Mouse (Mus musculus) left cerebral cortex, postnatal 14 days (tissue): ENCODE results near the gene Large1. TPM values are rescaled to one million over a fixed set of nuclear protein-coding genes. Genes with fewer than 3 reads are reported as not detected.
"Not testable (repeated sequence)": the region's sequence is repeated elsewhere in the genome, so short reads cannot be mapped to it uniquely, and the experiment has no call there.

Experiments used
- DNase-seq, 2 experiments: peaks; one replicate each; pipeline ENCODE4 v3.0.0; 2021 to 2022; ENCODE audit warnings: low spot score in 2 of 2, mixed read lengths in 1 of 2
- intact Hi-C: fragments of 180-260 bp; cut with DNase I; formaldehyde crosslinking; loops from one replicate; pipeline ENCODE4 v1.15.1; 2025
- total RNA-seq, 2 experiments: library from RNA; stranded (reverse); gene quantifications; 2 replicates each; pipeline ENCODE4 v1.2.3; 2021

The Large1 gene
- total RNA-seq, 2 experiments from 2014 or later = 157 to 166 TPM

DNA sequence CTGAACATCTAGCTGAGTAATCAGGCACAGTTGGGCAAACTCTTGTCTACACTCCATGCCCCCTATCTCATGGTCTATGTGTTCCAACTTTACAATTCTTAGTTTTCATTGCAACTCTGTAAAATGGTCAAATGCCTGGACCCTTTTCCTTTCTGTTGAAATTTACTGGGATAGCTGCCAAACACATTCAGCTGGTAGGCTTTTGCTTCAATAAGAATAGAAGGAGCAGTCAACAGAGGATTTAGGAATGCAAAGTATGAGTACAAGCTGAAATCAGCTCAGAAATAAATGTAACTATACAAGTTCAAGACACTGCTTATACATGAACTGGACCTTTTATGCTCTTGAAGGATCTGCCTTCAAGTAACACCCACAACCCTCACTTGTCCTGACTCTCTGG lies 146.5 kb downstream of the Large1 start:
- intact Hi-C loops = no loop called here
- no peak for DNase-seq

DNA sequence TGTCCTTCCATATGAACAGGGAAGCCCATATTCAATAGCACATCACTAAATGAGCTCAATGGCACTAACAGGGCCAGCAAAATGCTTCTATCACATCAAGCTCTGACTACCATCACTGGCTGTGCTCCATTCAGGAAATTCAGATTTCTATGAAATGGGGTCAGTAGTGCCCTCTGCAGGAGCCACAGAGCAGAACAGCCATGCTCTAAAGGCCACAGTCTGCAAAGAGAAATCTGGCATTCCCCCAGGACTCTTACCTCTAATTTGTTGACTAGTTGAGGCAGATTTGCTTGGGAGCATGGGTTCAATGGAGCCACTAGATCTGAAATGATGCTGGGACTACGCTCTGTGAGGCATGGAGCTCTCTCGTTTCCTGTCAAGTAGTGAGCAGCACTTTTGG lies 151.5 kb downstream of the Large1 start:
- DNase-seq = peak in 1 of 2 experiments; percentile 8
- intact Hi-C loops = no loop called here

DNA sequence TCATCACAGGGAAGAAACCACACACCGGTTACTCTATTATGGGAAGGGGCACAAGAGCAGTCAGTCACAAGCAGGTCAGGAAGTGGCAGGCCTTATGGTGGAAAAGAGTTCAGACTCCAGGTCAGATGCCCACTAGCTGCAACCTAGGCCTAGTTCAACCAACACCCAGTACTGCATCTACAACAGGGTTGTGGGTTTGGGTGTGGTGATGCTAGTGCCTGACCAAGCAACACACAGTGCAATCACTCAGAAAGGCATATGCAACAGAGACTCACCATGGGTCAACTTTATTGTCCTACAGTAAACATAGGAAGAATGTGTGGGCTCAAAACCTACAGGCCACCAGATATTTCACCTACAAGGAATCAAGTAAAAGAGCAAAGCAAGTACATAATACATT lies 155.6 kb downstream of the Large1 start:
- intact Hi-C loops = no loop called here
- DNase-seq = no peak

DNA sequence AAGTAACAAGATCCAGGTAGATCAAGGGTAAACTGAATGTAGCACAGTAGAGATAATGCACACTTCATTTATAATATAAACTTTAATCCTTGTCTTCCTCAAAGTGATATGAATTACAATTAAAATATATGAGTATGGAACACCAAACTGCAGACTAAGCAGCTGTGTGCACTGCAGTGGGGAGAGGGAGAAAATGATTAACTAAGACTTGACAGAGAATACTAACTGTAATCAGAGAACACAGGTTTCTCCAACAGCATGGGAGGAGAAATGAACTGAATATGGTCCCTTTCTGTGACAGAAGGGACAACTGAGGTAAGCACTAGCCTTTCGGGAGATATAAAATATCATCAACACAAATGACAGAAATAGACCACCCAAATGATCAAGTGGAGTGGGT lies 164.7 kb downstream of the Large1 start:
- intact Hi-C loops = no loop called here
- DNase-seq = no peak

DNA sequence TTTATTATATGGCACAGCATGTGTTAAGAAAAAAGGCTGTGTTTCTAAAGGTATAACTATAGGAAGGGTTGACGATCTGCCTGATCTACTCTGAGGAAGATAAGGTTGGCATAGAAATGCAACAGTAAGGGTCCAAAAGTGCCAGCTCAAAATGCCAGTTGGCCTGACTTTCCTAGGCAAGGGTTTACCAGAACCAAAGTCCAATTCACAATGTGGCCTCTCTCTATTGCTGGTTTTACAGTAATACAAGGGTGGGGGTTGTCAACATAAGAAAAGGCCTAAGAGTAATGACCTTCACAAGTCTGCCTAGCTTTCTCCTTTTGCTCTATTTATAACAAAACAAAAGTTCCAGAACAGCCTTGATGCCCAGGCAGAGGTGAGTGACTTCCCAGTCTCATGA lies 166.0 kb downstream of the Large1 start:
- intact Hi-C loops = no loop called here
- DNase-seq = no peak

DNA sequence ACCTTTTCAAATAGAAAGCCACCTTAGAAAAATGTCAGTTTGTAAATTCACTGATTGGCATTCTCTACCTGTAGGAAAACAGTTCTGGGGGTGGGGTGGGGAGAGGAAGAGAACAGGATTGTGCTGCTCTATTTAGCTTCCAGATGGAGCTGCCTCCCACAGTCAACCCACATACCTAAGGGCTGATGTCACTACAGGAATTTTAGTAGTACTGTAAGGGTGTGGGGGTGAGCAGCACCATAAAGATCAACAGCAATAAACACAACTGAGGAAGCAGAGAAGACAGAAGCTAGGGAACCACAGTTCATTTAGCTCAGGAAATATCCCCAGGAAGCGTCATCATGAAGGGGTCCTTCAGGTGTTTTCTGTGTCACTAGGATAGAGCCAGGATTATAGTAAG lies 174.9 kb downstream of the Large1 start:
- intact Hi-C loops = no loop called here
- peak in 1 of 2 experiments; percentile 23 for DNase-seq

DNA sequence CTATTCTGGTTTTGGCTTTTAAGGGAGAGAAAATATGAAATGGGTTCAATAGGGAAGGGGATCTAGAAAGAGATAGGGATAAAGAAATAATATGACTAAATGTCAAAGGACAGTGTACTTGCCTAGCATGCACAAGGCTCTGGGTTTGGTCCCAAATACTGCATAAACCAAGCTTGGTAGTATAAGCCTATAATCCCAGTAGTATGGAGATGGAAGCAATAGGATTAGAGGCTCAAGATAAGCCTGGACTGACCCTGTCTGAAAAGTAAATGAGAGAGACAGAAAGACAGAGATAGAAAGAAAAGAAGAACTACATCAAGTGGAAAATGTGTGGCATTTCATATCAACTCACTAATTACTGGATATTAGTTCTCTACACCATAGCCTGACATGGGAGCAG lies 180.7 kb downstream of the Large1 start:
- intact Hi-C loops = no loop called here
- no peak for DNase-seq

DNA sequence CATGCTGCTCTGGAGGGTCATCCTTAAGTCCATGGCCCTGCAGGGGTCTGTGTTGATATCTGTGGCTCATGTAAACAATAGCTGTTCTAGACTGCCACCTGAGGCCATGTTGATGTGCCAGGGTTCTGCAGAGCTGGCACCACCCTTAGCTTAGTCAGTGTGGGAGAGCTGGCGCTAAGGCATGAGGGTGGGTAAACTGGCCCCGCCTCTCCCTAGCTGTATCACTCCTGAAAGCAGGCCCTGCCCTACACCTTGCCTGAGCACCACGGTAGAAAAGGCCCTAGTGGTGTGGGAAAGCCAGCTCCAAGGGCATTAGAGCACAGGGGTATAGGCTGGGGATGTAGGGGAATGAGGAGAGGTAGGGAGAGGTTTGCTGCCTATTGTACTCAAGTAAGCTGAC lies 191.3 kb downstream of the Large1 start:
- intact Hi-C loops = no loop called here
- no peak for DNase-seq

DNA sequence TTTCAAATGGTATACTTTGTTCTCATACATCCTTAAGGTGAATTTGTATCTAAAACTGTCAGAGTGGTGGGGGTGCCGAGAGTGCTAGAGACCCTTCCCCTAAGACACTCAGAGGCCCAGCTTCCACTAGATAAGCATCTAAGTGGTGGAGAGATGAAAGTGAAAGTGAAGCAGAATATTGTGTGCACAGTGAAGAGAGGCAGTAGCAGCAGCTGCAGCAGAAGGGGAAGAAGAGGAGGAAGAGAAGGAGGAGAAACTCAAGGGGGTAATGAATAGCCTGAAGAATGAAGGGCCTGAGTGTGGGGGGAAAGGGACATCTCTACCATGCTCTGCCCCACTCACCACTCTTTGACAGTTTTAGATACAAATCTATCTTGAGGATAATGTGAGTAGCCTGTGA lies 191.8 kb downstream of the Large1 start:
- no peak for DNase-seq
- intact Hi-C loops = no loop called here

DNA sequence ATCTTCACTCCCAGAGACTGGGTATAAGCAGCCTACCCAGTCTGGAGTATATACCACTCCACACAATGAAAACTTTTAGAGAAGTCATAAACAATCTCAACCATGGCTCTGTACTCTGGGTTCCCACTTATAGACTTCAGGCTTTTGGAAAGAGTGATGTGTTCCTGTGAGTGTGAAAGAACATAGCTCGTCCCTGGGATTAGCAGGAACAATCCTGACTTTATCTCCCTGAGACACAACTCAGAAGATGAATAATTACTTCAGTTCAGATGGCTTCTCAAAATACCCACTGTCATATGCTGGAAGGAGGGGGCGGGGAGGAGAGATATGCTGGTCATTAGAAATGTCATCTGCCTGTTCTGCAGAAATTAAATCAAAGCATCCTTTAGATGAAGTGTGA lies 192.4 kb downstream of the Large1 start:
- DNase-seq = no peak
- intact Hi-C loops = no loop called here

DNA sequence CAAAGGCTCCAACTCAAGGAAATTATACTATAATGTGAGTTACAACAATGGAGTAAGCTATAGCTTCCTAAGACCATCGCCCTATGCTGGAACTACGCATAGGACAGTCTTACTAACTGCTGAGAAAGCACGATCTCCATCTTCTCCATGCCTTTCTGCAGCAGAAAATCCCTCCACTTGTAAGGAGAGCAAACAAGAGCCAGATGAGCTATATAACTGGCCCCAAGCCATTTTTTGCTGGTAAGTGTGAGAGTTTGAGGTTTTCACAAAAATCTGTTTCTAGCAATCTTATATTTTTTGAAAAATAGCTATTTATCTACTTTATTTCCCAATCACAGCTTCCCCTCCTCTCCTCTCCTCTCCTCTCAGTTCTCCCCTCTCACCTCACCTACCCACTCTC lies 206.1 kb downstream of the Large1 start:
- DNase-seq = no peak
- intact Hi-C loops = no loop called here

DNA sequence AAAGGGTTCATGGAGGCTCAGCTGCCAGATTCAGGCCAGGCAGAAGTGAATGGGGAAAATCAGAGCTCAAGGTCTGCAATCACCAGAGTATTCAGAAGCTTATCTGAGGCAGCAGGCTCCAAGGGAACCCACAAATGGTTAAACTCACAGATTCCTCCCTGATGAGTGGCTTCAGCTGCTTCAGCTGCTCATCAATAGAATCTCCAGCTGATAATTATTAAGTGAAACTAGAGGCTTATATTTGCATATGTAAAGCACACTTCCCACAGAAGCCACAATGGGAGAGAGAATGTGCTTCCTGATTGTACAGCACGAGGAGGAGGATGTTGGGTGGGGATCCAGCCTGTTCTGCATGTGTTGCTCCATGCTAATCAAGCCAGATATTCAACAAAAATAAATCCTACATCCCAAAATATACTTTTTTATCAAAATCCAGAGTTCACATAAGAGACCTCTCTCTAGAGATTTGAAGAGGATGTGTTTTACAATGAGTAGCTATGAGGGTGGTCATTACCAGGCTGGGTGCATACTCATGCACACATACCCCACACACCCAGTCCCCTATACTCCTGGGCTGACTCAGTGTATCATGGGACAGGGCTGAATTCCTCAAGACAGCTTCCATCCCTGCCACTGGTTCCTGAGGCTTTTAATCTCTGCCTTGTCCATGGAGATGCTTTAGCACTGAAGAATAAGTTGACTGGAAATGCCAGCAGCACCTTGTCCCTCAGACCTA lies 210.5 kb downstream of the Large1 start:
- peak; percentile 12 to 21 for DNase-seq

DNA sequence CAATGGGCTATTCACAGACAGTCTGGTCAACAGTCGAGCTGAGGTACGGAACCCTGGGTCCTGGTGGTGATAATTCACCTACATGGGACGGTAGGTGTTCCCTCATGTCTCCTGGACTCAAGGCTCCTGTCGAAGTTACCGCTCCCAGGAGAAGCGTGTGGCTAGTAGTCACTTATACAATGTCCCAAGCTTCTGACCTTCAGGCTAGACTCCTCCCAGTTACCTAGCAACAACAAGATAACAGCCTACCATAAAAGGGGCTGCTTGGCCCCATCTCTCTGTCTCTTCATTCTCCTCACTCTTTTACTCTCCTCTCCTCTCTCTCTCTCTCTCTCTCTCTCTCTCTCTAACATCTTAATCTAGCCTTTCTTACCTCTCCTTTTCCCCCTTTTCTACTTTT lies 217.9 kb downstream of the Large1 start:
- intact Hi-C loops = no loop called here
- no peak for DNase-seq

More for the DNA sequence above, 210.5 kb downstream of the Large1 start:
- intact Hi-C loops = no loop called here

DNA sequence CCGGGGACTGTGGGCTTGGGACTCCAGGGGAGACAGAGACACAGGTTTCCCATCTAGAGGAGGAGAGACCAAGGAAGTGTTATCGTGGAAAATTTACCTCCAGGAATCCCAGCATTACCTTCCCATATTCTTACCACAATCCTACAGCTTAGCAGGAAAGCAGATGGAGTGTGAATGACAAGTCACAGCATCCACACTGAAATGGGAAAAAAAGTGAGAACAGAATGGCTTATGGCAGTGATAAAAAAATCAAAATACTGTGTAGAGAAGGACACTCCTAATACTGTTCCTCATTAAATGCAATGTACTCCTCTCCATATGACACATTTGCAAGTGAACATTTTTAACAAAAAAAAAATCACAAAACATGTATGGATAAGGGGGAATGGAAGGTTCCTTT lies 221.3 kb downstream of the Large1 start:
- intact Hi-C loops = no loop called here
- peak in 1 of 2 experiments; percentile 20 for DNase-seq

DNA sequence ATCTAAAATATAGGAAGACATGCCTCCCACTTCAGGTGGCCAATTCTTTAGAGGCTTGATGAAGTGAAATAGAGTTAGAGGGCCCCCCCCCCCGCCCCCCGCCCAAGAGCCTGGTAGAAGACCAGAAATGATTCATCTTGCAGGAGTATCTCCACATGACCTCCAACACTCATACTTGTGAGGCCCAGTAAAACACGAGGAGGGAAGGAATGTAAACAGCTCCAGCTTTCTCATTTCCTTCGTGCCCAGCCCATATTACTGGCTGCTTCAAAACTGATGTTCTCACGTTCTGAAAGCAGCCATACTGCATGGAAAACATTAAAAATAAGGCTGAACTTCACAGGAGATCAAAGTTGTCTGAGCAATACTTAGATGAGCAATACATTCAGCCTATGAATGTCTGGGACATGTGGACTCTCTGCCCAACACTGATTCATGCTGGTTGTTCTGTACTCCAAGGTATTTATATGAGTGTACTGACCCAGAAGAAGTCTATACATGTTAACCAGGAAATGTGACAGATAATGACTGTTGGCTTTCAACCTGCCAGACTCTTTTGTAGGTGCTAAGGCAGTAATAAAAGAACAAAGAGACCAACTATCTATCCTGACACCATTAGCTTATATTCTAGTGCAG lies 229.4 kb downstream of the Large1 start:
- DNase-seq = no peak
- intact Hi-C loops = no loop called here

DNA sequence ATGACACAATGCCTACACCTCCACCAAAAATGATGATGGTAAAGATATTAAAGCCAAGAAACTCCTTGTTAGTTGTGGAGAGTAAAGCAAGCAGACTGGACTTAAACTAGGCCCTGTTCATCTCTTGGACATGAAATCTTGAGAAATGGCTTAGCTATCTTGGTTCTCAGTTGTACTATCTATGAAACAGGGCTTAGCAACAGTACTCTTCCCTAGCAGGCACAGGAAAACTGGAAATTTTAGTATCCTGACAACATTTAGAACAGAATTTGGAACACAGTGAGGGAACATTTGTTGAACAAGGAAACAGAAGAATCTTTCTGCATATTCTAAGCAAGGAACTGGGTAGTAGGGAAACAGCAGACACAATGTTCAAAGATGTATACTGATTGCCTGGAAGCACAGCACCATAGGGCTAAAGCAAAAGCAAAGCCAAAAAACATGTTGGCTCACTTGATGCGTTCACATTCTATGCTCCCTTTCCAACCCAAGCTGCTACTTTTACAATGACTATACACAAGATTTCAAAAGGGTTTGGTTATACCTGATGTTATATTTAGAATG lies 240.9 kb downstream of the Large1 start:
- intact Hi-C loops = no loop called here

DNA sequence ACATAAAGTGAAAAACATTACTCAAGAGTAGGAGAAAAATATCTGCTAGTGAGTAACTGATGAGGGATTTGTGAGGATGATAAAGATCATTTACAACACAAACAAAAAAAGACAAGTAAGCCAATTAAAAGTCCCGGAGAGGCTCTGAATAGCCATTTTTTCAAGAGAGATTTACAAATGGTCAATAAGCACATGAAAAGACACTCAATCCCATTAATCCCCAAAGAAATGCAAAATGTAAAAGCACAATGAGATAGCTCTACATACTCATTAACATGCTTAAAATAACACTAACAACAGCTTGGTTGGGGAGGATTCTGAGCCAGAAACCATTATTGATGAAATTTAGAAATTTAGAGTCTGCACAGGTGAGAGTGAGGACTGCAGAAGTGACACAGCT lies 249.3 kb downstream of the Large1 start:
- intact Hi-C loops = no loop called here
- no peak for DNase-seq

More for the DNA sequence above, 240.9 kb downstream of the Large1 start:
- DNase-seq = peak in 1 of 2 experiments; percentile 16

DNA sequence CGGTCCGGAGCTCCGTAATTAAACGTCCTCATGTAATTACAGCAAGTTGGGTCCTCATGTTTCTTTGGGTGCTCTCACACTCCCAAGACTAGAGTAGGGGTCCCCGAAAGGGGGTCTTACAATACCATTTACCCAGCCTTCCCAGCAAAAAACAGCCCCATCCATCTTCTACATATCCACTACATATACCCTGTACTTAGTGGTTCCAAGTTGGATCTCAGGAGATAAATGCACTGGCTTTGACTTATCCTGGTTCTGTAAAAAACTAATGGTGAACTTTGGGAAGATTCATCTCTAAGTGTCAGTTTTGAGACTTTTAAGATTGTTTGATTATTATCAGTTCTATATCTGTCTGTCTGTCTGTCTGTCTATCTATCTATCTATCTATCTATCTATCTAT lies 252.3 kb downstream of the Large1 start:
- intact Hi-C loops = no loop called here
- no peak for DNase-seq

DNA sequence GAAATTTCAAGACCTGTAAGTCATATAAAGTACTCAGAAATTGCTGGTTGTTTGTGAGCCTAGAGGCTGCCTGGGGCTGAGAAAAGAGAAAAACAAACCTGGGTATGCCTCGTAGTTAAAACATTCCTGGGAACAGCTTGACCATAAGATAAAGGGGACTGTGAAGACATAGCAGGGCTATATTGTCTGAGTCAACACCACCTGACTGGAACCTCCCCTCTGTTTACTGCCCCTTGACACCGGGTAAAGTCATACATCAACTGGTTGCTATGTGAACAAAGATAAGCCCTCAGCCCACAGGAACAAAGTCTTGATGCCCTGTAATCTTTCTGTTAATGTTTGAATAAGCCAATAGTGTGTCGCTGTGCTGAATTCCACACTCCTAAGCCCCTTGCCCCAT lies 252.7 kb downstream of the Large1 start:
- intact Hi-C loops, DNase-seq: not testable (repeated sequence)

DNA sequence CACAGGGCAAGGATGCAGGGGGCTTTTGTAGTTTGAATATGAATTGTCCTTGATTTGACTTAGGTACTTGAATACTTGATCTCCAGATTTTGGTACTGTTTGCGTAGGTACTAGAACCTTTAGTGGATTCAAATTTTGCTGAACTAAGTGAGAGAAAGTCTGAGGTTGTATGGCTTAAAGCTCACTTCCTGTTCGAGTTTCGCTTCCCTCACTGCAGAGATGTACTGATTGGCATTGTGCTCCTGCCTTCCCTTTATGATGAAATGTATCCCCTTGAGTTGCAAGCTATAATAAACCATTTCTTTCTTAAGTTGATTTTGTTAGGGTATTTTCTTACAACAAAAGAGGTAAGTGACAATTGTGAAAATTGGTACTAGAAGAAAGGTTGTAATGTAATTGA lies 253.8 kb downstream of the Large1 start:
- no peak for DNase-seq
- intact Hi-C loops = no loop called here

DNA sequence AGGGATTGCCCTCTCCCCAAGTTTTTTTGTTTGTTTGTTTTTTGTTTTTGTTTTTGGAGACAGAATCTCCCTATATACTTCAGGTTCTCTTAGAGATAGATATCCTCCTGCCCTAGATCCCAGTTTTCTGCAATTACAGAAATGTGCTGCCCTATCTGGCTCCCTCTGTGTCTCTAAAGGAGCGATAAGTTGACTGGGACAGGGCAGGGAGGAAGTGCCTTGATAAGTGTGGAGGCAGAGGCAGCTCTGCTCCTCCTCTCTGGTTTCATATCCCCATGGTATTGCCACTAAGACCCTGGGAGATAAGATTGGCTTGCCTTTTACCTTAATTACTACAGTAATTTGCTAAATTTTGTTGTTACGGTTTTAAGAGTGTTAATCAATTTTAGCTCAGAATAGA lies 256.4 kb downstream of the Large1 start:
- DNase-seq = no peak
- intact Hi-C loops = no loop called here
